Mouse (Mus musculus): ENCODE data around the gene Itgb1bp1.

DNA sequence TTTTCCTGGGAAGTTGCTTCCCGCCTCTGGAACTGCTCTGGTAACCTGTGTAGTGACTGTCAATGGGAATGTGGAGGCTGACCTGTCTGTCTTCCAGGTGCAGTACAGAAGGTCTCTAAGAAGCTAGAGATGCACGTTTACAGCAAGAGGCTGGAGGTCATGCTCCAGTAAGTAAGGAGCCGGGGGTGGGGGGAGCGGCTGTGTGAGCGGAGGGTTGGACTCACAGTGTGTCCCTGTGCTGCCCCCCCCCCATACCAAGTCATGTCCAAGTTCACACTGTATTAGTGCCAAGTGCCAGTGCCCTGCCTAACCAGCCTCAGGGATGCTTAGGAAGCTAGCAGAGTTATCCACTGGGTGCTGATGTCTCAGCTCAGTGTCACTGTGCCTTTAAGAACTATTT is 26.1 kb upstream of the Itgb1bp1 start:
- no peak for TF ChIP-seq CTCF (IDR thresholded peaks at IDR 0.05; ENCODE audit: extremely low read depth, insufficient read depth, low read length)
- TF ChIP-seq POLR2A (IDR thresholded peaks at IDR 0.05; ENCODE audit: extremely low read depth, insufficient read depth, low read length): no peak
